Comparison of ENCODE assay signal across 8 mouse cellular contexts in the genomic region with DNA sequence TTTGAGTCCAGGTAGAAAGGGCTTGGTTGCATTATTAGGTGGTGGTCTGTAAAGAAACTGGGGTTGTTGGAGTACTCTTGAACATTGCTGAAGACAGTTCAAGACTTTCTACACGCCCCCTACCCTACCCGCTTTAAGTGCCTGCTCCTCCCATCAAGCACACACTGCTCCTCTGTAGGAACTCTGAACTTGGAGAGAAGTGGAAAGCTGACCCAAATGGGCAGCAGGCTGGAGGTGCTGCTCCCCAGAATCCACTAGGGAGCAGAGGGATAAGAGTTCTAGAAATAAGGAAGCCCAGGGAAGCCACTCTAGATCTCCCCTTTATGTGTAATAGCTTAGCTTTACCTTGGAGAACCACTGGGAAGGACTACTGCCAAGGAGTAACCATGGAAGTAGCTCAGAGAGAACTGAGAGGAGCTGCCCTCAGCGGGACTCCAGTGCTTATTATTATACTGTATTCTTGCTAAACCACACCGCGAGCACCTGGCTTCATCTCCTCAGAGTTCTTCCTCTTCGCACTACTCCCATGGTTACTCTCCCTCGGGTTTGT. TPM values are rescaled to one million over a fixed set of nuclear protein-coding genes. Genes with fewer than 3 reads are reported as not detected.
DNase-seq lines count a peak whose midpoint lies in the region; ATAC-seq and TF ChIP-seq lines count a peak whose summit lies in the region.

No protein-coding gene starts in this region.

- peak overlapping the region; percentile 69 to 90 for H3K4me3 ChIP-seq in ES-E14 (ENCODE audit: insufficient read depth in 1 of 2, low read depth in 1 of 2, low read length in 2 of 2, poor library complexity in 1 of 2, severe bottlenecking in 1 of 2)
- peak overlapping the region; percentile 86 for H3K4me3 ChIP-seq in limb, embryonic 10.5 days
- peak overlapping the region; percentile 72 for H3K4me3 ChIP-seq in neural tube, embryonic 13.5 days

- H3K27me3 ChIP-seq in limb, embryonic 10.5 days (ENCODE audit: low read depth, poor library complexity, severe bottlenecking) = peaks cover 36% of the 10 kb centered on the region
- peaks cover 29% of the 10 kb centered on the region for H3K27me3 ChIP-seq in neural tube, embryonic 13.5 days

- peaks cover 5 to 6% of the 10 kb centered on the region in 2 experiments; a peak in 3 of 4 replicates for H3K4me1 ChIP-seq in ES-E14 (ENCODE audit: control insufficient read depth in 2 of 2, insufficient read depth in 2 of 2, low read length in 2 of 2, poor library complexity in 1 of 2)
- peaks cover 28% of the 10 kb centered on the region for H3K4me1 ChIP-seq in limb, embryonic 10.5 days
- H3K4me1 ChIP-seq in neural tube, embryonic 13.5 days (replicated peaks) = peaks cover 33% of the 10 kb centered on the region

- whole genome bisulfite sequencing in limb, embryonic 10.5 days = 14% methylated on average over 7 of the region's 7 CpGs
- 10% methylated on average over 7 of the region's 7 CpGs for WGBS in neural tube, embryonic 13.5 days

- H3K9me3 ChIP-seq in ES-E14 (ENCODE audit: control insufficient read depth, insufficient read depth, low read depth, low read length) = no peaks in the 10 kb centered on the region
- H3K9me3 ChIP-seq in limb, embryonic 10.5 days (replicated peaks) = no peaks in the 10 kb centered on the region
- no peaks in the 10 kb centered on the region for H3K9me3 ChIP-seq in neural tube, embryonic 13.5 days

- H3K9ac ChIP-seq in ES-E14 (ENCODE audit: insufficient read depth, low read depth, low read length, poor library complexity, severe bottlenecking) = peak overlapping the region; percentile 94
- peak overlapping the region; percentile 87 for H3K9ac ChIP-seq in neural tube, embryonic 13.5 days

- intact Hi-C loops in left cerebral cortex, postnatal 4 days (cut with DNase I) = no loop called here

- peak overlapping the region; percentile 93 for H3K4me2 ChIP-seq in neural tube, embryonic 13.5 days

- ATAC-seq in neural tube, embryonic 13.5 days (ENCODE audit: low read depth) = no peak
- ATAC-seq in erythroid progenitor cell, adult 5-6 weeks (replicated peaks; ENCODE audit: low FRiP score, poor library complexity, severe bottlenecking) = no peak
- ATAC-seq in inflammation-experienced regulatory T-cells, adult 6 months = no peak

- in situ Hi-C loops in ES-E14 (cut with MboI; ENCODE audit: low sequenced_read_pairs in 2 of 2, unreplicated experiment in 2 of 2) = no loop called here

- no peaks in the 10 kb centered on the region for H3K36me3 ChIP-seq in ES-E14 (ENCODE audit: control insufficient read depth, insufficient read depth, low read length, poor library complexity, severe bottlenecking)
- no peaks in the 10 kb centered on the region for H3K36me3 ChIP-seq in limb, embryonic 10.5 days
- no peaks in the 10 kb centered on the region for H3K36me3 ChIP-seq in neural tube, embryonic 13.5 days

- H3K27ac ChIP-seq in ES-E14 (ENCODE audit: insufficient read depth, low read depth, low read length, poor library complexity, severe bottlenecking) = no peak overlapping the region
- H3K27ac ChIP-seq in limb, embryonic 10.5 days = peak overlapping the region; percentile 92
- no peak overlapping the region for H3K27ac ChIP-seq in neural tube, embryonic 13.5 days (replicated peaks)

- peak; percentile 52 for DNase-seq in 3T3-L1 (ENCODE audit: low read depth, low spot score)
- no peak for DNase-seq in ES-E14 (ENCODE audit: low read depth, low spot score)
- DNase-seq in forelimb bud, embryonic 11.5 days (ENCODE audit: low read depth, low spot score) = peak; percentile 39
- DNase-seq in limb, embryonic 10.5 days (ENCODE audit: low spot score) = peak; percentile 57
- no peak for DNase-seq in left cerebral cortex, postnatal 4 days

TF ChIP-seq in ES-E14, 5 proteins besides CTCF, POLR2A, EP300 and RAD21:
- TF ChIP-seq ZNF384 (IDR thresholded peaks at IDR 0.05; ENCODE audit: low read depth, low read length) (no peak), CHD2 (IDR thresholded peaks at IDR 0.05; ENCODE audit: low read depth, low read length) (no peak), ZC3H11A (IDR thresholded peaks at IDR 0.05; ENCODE audit: borderline replicate concordance, low read depth, low read length) (no peak), HCFC1 (IDR thresholded peaks at IDR 0.05; ENCODE audit: borderline replicate concordance, insufficient read depth, low read length) (no peak), MAFK (IDR thresholded peaks at IDR 0.05; ENCODE audit: insufficient read depth, low read depth, low read length) (no peak)

RNA-seq across cellular contexts. Expression of a gene that starts 0.7 kb away (rescaled TPM):
- total RNA-seq in ES-E14 (2012; rRNA removed) = 9.1 and 10.4 TPM in 2 replicates
- 5.1 and 6.0 TPM in 2 replicates for polyA plus RNA-seq in limb, embryonic 10.5 days (2016; fragmentation: Nextera tagmentation; extraction: Ambion mirVana)
- 4.5 and 5.3 TPM in 2 replicates for polyA plus RNA-seq in neural tube, embryonic 13.5 days (2015; fragmentation: Nextera tagmentation; extraction: Ambion mirVana)
- total RNA-seq in erythroid progenitor cell, adult 5-6 weeks (2015; ENCODE audit: low replicate concordance) = 7.5 TPM in 1 of 2 replicates, not detected in the other
- 1.7 and 3.7 TPM in 2 replicates for total RNA-seq in erythroid progenitor cell, adult 5-6 weeks (2017; ENCODE audit: low replicate concordance)
- 1 to 10 TPM; 7.3 to 8.4 TPM for total RNA-seq in left cerebral cortex, postnatal 4 days (2021)
- polyA plus RNA-seq in inflammation-experienced regulatory T-cells, adult 6 months (2017; shearing (Covaris generic)) = 1 to 10 TPM; 4.0 to 6.4 (median 4.8) TPM

RNA-seq across cellular contexts. Expression of a gene that starts 8.9 kb away (rescaled TPM):
- total RNA-seq in ES-E14 (2012; rRNA removed) = 55.6 and 65.6 TPM in 2 replicates
- polyA plus RNA-seq in limb, embryonic 10.5 days (2016; fragmentation: Nextera tagmentation; extraction: Ambion mirVana) = 127 and 141 TPM in 2 replicates
- 117 and 130 TPM in 2 replicates for polyA plus RNA-seq in neural tube, embryonic 13.5 days (2015; fragmentation: Nextera tagmentation; extraction: Ambion mirVana)
- 54.4 and 127 TPM in 2 replicates for total RNA-seq in erythroid progenitor cell, adult 5-6 weeks (2015; ENCODE audit: low replicate concordance)
- total RNA-seq in erythroid progenitor cell, adult 5-6 weeks (2017; ENCODE audit: low replicate concordance) = 53.1 TPM in 2 replicates
- total RNA-seq in left cerebral cortex, postnatal 4 days (2021) = 100 to 1,000 TPM; 122 to 123 TPM
- 10 to 100 TPM; 36.1 to 39.8 (median 37.1) TPM for polyA plus RNA-seq in inflammation-experienced regulatory T-cells, adult 6 months (2017; shearing (Covaris generic))

Comparison
In these comparisons a context has a peak if more than half of its experiments do, and no peak if none do; other contexts are left out.
1. DNase-seq: peak in 3T3-L1 (single experiment), forelimb bud, embryonic 11.5 days (single experiment) and limb, embryonic 10.5 days (single experiment); none in ES-E14 (single experiment) and left cerebral cortex, postnatal 4 days (single experiment).
2. Peak in every context shown above with its lines, with median percentiles within 50 percentile points of each other: H3K4me3 ChIP-seq.